Mouse (Mus musculus) small intestine, adult 2 months (tissue): Measurements from ENCODE around the gene Adamts15.

ENCODE experiments used
- CTCF ChIP-seq: fragments of 200-500 bp; IDR thresholded peaks from 2 replicates; pipeline ENCODE4 v1.5.1; 2012; ENCODE audit warnings: low read depth, mild to moderate bottlenecking, control low read depth, inconsistent platforms, low read length, moderate library complexity, mixed read lengths; ENCODE audit not compliant: insufficient replicate concordance, insufficient read length; ENCODE audit errors: extremely low read depth
- POLR2A ChIP-seq: fragments of 200-500 bp; IDR thresholded peaks from 2 replicates; pipeline ENCODE4 v1.6.1; 2012; ENCODE audit warnings: low read depth, mild to moderate bottlenecking, control low read depth, inconsistent platforms, low read length, moderate library complexity

DNA sequence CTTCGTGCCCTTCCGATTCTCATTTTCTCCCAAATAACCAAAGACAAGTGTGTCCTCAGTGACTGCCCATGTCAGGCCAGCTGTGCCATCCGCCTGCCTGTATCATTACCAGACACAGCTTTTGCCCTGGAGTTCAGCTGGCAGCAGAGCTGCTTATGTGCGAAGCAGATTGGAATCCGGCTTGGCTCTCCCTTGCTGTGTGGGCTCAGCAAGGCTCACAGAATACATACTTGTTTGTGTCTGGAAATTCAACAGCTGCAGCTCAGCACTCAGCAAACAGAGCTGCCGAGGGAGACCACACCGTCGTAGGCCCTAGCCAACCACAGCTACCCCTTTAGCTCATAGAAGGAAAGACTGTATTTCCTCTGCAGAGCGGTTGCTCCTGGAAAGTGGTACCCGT, 42.4 kb upstream of the Adamts15 start:
- TF ChIP-seq POLR2A (no peak), CTCF (no peak)
